Mouse (Mus musculus) lung, postnatal 0 days (tissue): ENCODE results near the gene Med9. TPM values are rescaled to one million over a fixed set of nuclear protein-coding genes. Genes with fewer than 3 reads are reported as not detected.

Source experiments
- ATAC-seq: fragments of 200-750 bp; cut with Nextera tagmentation; 2 replicates; pipeline ENCODE4 v1.8.0; 2017; ENCODE audit warnings: moderate library complexity
- DNase-seq: peaks from one replicate; pipeline ENCODE4 v3.0.0-alpha.2; 2016; ENCODE audit warnings: low spot score
- H3K27ac ChIP-seq: fragments of 300-500 bp; sonication (generic); 2 replicates; pipeline ENCODE4 v1.5.1; 2014; ENCODE audit warnings: antibody characterized with exemption, mild to moderate bottlenecking, low read length, mixed read lengths
- H3K27me3 ChIP-seq: fragments of 300-500 bp; sonication (generic); replicated peaks from 2 replicates; pipeline ENCODE4 v1.6.1; 2014; ENCODE audit warnings: low read length, mixed read lengths; ENCODE audit not compliant: insufficient read depth
- H3K36me3 ChIP-seq: fragments of 300-500 bp; sonication (generic); 2 replicates; pipeline ENCODE4 v1.6.1; 2014; ENCODE audit warnings: low read length, mixed read lengths; ENCODE audit not compliant: insufficient read depth
- H3K4me1 ChIP-seq: fragments of 300-500 bp; sonication (generic); 2 replicates; pipeline ENCODE4 v1.6.1; 2014; ENCODE audit warnings: antibody characterized with exemption, low read depth, low read length, mixed read lengths; ENCODE audit not compliant: insufficient read depth
- H3K4me2 ChIP-seq: fragments of 300-500 bp; sonication (generic); replicated peaks from 2 replicates; pipeline ENCODE4 v1.6.1; 2014; ENCODE audit warnings: low read depth, mild to moderate bottlenecking, low read length, moderate library complexity, mixed read lengths
- H3K4me3 ChIP-seq: fragments of 300-500 bp; sonication (generic); 2 replicates; pipeline ENCODE4 v1.5.1; 2014; ENCODE audit warnings: low read depth, low read length
- H3K9ac ChIP-seq: fragments of 300-500 bp; sonication (generic); replicated peaks from 2 replicates; pipeline ENCODE4 v1.6.1; 2014; ENCODE audit warnings: low read depth, mild to moderate bottlenecking
- H3K9me3 ChIP-seq: fragments of 300-500 bp; sonication (generic); 2 replicates; pipeline ENCODE4 v1.6.1; 2016; ENCODE audit warnings: low read length, mixed read lengths
- CTCF ChIP-seq: IDR thresholded peaks from 2 replicates; pipeline ENCODE4 v1.5.1; 2016; ENCODE audit warnings: antibody characterized with exemption, mild to moderate bottlenecking
- EP300 ChIP-seq: IDR thresholded peaks from 2 replicates; pipeline ENCODE4 v1.6.1; 2016; ENCODE audit warnings: antibody characterized with exemption, mild to moderate bottlenecking, control low read depth
- WGBS: fragments of 180-500 bp; shearing (Covaris S2); extraction: QIAGEN DNeasy Blood & Tissue Kit; methylation state at CpG from one replicate; pipeline ENCODE4 v1.1.7; 2014; 5-methylcytosine and 5-hydroxymethylcytosine counted together
- polyA plus RNA-seq: library from polyadenylated mRNA; unstranded; fragments of >200 nt; fragmentation: Nextera tagmentation; extraction: Ambion mirVana; gene quantifications from 2 replicates; pipeline ENCODE4 v1.2.1, GENCODE M21; 2015

Gene Med9
- polyA plus RNA-seq, 1 experiment from 2014 or later: 31.3 TPM

- Histone ChIP-seq H3K9ac (no peak overlapping the region), H3K27me3 (no peaks in the 10 kb centered on the region), H3K36me3 (no peaks in the 10 kb centered on the region), H3K4me1 (peaks cover 3% of the 10 kb centered on the region; the same call in 1 of the 2 replicates), H3K9me3 (no peaks in the 10 kb centered on the region), H3K4me3 (no peak overlapping the region), H3K27ac (no peak overlapping the region), H3K4me2 (peak overlapping the region; percentile 12; the same call in 1 of the 2 replicates)
- WGBS: 19% methylated on average over 7 of the region's 7 CpGs
- peak; percentile 68 for DNase-seq
- ATAC-seq: peak; percentile 70
- TF ChIP-seq CTCF: no peak
- no peak for TF ChIP-seq EP300
Observed at GRCm38 (mm10) chr11:59921265-59921664, 26.7 kb upstream of the Med9 start.

GRCm38 (mm10) chr11:59930031-59930430, 18.0 kb upstream of the Med9 start:
- H3K4me2 ChIP-seq: no peak overlapping the region

GRCm38 (mm10) chr11:59932560-59933337, 15.3 kb upstream of the Med9 start:
- no peak overlapping the region for H3K9ac ChIP-seq
- no peak for TF ChIP-seq CTCF
- no peak for TF ChIP-seq EP300
- WGBS: 55% methylated on average over 9 of the region's 9 CpGs
- H3K27me3 ChIP-seq: no peaks in the 10 kb centered on the region
- DNase-seq: no peak
- H3K36me3 ChIP-seq: no peaks in the 10 kb centered on the region
- no peak overlapping the region for H3K4me2 ChIP-seq
- no peaks in the 10 kb centered on the region for H3K4me1 ChIP-seq
- H3K9me3 ChIP-seq: no peaks in the 10 kb centered on the region
- no peak overlapping the region for H3K27ac ChIP-seq
- no peak overlapping the region for H3K4me3 ChIP-seq
- no peak for ATAC-seq

More at GRCm38 (mm10) chr11:59930031-59930430, 18.0 kb upstream of the Med9 start:
- no peak overlapping the region for H3K9ac ChIP-seq
- TF ChIP-seq CTCF (no peak), EP300 (no peak)
- no peaks in the 10 kb centered on the region for H3K27me3 ChIP-seq
- DNase-seq: no peak
- H3K4me1 ChIP-seq: no peaks in the 10 kb centered on the region
- no peak overlapping the region for H3K27ac ChIP-seq
- no peaks in the 10 kb centered on the region for H3K36me3 ChIP-seq
- no peak for ATAC-seq
- H3K9me3 ChIP-seq: no peaks in the 10 kb centered on the region
- WGBS: 47% methylated on average over 4 of the region's 4 CpGs
- no peak overlapping the region for H3K4me3 ChIP-seq

GRCm38 (mm10) chr11:59933943-59934342, 14.1 kb upstream of the Med9 start:
- WGBS: 47% methylated on average over 12 of the region's 12 CpGs
- ATAC-seq: no peak
- no peaks in the 10 kb centered on the region for H3K4me1 ChIP-seq
- H3K9ac ChIP-seq: no peak overlapping the region
- TF ChIP-seq CTCF (no peak), EP300 (no peak)
- H3K4me3 ChIP-seq: no peak overlapping the region
- DNase-seq: no peak
- no peaks in the 10 kb centered on the region for H3K27me3 ChIP-seq
- H3K36me3 ChIP-seq: no peaks in the 10 kb centered on the region
- H3K9me3 ChIP-seq: no peaks in the 10 kb centered on the region
- no peak overlapping the region for H3K27ac ChIP-seq
- H3K4me2 ChIP-seq: no peak overlapping the region

- WGBS: 74% methylated on average over 3 of the region's 3 CpGs
- TF ChIP-seq CTCF: no peak
- no peak for TF ChIP-seq EP300
Observed at GRCm38 (mm10) chr11:59937023-59937422, 11.0 kb upstream of the Med9 start.

GRCm38 (mm10) chr11:59937615-59938014, 10.4 kb upstream of the Med9 start:
- TF ChIP-seq EP300 (no peak), CTCF (no peak)
- no peak overlapping the region for H3K27ac ChIP-seq
- no peak overlapping the region for H3K4me2 ChIP-seq
- no peaks in the 10 kb centered on the region for H3K27me3 ChIP-seq
- H3K4me1 ChIP-seq: no peaks in the 10 kb centered on the region
- H3K9ac ChIP-seq: no peak overlapping the region
- 35% methylated on average over 2 of the region's 2 CpGs for WGBS
- no peaks in the 10 kb centered on the region for H3K9me3 ChIP-seq
- ATAC-seq (no peak), DNase-seq (no peak)
- no peaks in the 10 kb centered on the region for H3K36me3 ChIP-seq
- no peak overlapping the region for H3K4me3 ChIP-seq

More at GRCm38 (mm10) chr11:59937023-59937422, 11.0 kb upstream of the Med9 start:
- no peak overlapping the region for H3K9ac ChIP-seq
- no peaks in the 10 kb centered on the region for H3K4me1 ChIP-seq
- no peak overlapping the region for H3K27ac ChIP-seq
- no peak overlapping the region for H3K4me3 ChIP-seq
- no peaks in the 10 kb centered on the region for H3K9me3 ChIP-seq
- H3K27me3 ChIP-seq: no peaks in the 10 kb centered on the region
- no peak for ATAC-seq
- no peak overlapping the region for H3K4me2 ChIP-seq
- H3K36me3 ChIP-seq: no peaks in the 10 kb centered on the region
- DNase-seq: no peak
